Mouse (Mus musculus): Measurements from ENCODE around the gene Sik1.
A peak's percentile ranks its signal among the peaks of the same experiment; 100 is the strongest.

The Sik1 gene

GRCm38 (mm10) chr17:31854770-31855596 lies 621 bp downstream of the Sik1 start:
- peak in 1 of 2 experiments; percentile 30 for DNase-seq (ENCODE audit: low spot score in 2 of 2)

GRCm38 (mm10) chr17:31853448-31854188 lies 2.0 kb downstream of the Sik1 start:
- DNase-seq (ENCODE audit: low spot score in 2 of 2) = no peak

- no peak for DNase-seq (ENCODE audit: low spot score in 2 of 2)
These were observed 2.7 kb downstream of the Sik1 start for GRCm38 (mm10) chr17:31852782-31853447.

- DNase-seq (ENCODE audit: low spot score in 2 of 2) = no peak
These were observed 3.7 kb downstream of the Sik1 start for GRCm38 (mm10) chr17:31851816-31852476.

GRCm38 (mm10) chr17:31850457-31850980 lies 5.1 kb downstream of the Sik1 start:
- DNase-seq (ENCODE audit: low spot score in 2 of 2) = no peak

GRCm38 (mm10) chr17:31846970-31847369 lies 8.6 kb downstream of the Sik1 start:
- DNase-seq (ENCODE audit: low spot score in 2 of 2) = no peak

GRCm38 (mm10) chr17:31846352-31846751 lies 9.3 kb downstream of the Sik1 start:
- no peak for DNase-seq (ENCODE audit: low spot score in 2 of 2)

- no peak for DNase-seq (ENCODE audit: low spot score in 2 of 2)
These were observed 11.7 kb downstream of the Sik1 start for GRCm38 (mm10) chr17:31843891-31844290.

GRCm38 (mm10) chr17:31842930-31843822 lies 12.4 kb downstream of the Sik1 start:
- no peak for DNase-seq (ENCODE audit: low spot score in 2 of 2)

GRCm38 (mm10) chr17:31841842-31842611 lies 13.6 kb downstream of the Sik1 start:
- DNase-seq (ENCODE audit: low spot score in 2 of 2) = no peak

- no peak for DNase-seq (ENCODE audit: low spot score in 2 of 2)
These were observed 14.2 kb downstream of the Sik1 start for GRCm38 (mm10) chr17:31841453-31841841.

- DNase-seq (ENCODE audit: low spot score in 2 of 2) = no peak
These were observed 15.1 kb downstream of the Sik1 start for GRCm38 (mm10) chr17:31840423-31841003.

- DNase-seq (ENCODE audit: low spot score in 2 of 2) = peak in 1 of 2 experiments; percentile 61
These were observed 18.8 kb downstream of the Sik1 start for GRCm38 (mm10) chr17:31836772-31837171.

- no peak for DNase-seq (ENCODE audit: low spot score in 2 of 2)
These were observed 19.4 kb downstream of the Sik1 start for GRCm38 (mm10) chr17:31836264-31836607.

- no peak for DNase-seq (ENCODE audit: low spot score in 2 of 2)
These were observed 19.9 kb downstream of the Sik1 start for GRCm38 (mm10) chr17:31835528-31836263.

GRCm38 (mm10) chr17:31834320-31835065 lies 21.1 kb downstream of the Sik1 start:
- DNase-seq (ENCODE audit: low spot score in 2 of 2) = no peak

GRCm38 (mm10) chr17:31833752-31834151 lies 21.9 kb downstream of the Sik1 start:
- DNase-seq (ENCODE audit: low spot score in 2 of 2) = no peak

GRCm38 (mm10) chr17:31832577-31832964 lies 23.0 kb downstream of the Sik1 start:
- no peak for DNase-seq (ENCODE audit: low spot score in 2 of 2)
